Mouse (Mus musculus) hindbrain, postnatal 0 days (tissue): ENCODE data around the gene Atxn7. TPM values are rescaled to one million over a fixed set of nuclear protein-coding genes. Genes with fewer than 3 reads are reported as not detected.

Experiments used
- ATAC-seq: fragments of 200-750 bp; cut with Nextera tagmentation; 2 replicates; pipeline ENCODE4 v1.8.0; 2017; ENCODE audit warnings: mild to moderate bottlenecking, moderate TSS enrichment, moderate library complexity
- DNase-seq: peaks from one replicate; pipeline ENCODE4 v3.0.0-alpha.2; 2015; ENCODE audit warnings: low spot score
- H3K27ac ChIP-seq: fragments of 300-500 bp; sonication (generic); 2 replicates; pipeline ENCODE4 v1.5.1; 2014; ENCODE audit warnings: mild to moderate bottlenecking
- H3K27me3 ChIP-seq: fragments of 300-500 bp; sonication (generic); 2 replicates; pipeline ENCODE4 v1.6.1; 2014; ENCODE audit warnings: low read length, mixed read lengths; ENCODE audit not compliant: insufficient read depth
- H3K36me3 ChIP-seq: fragments of 300-500 bp; sonication (generic); 2 replicates; pipeline ENCODE4 v1.6.1; 2014; ENCODE audit warnings: low read length, mixed read lengths; ENCODE audit not compliant: insufficient read depth
- H3K4me1 ChIP-seq: fragments of 300-500 bp; sonication (generic); 2 replicates; pipeline ENCODE4 v1.6.1; 2014; ENCODE audit warnings: antibody characterized with exemption, low read length, mixed read lengths; ENCODE audit not compliant: insufficient read depth
- H3K4me2 ChIP-seq: fragments of 300-500 bp; sonication (generic); 2 replicates; pipeline ENCODE4 v1.6.1; 2014; ENCODE audit warnings: low read depth, mild to moderate bottlenecking, low read length, moderate library complexity, mixed read lengths
- H3K4me3 ChIP-seq: fragments of 300-500 bp; sonication (generic); 2 replicates; pipeline ENCODE4 v1.5.1; 2014; ENCODE audit warnings: low read length
- H3K9ac ChIP-seq: fragments of 300-500 bp; sonication (generic); replicated peaks from 2 replicates; pipeline ENCODE4 v1.6.1; 2014; ENCODE audit warnings: mild to moderate bottlenecking, low read length, moderate library complexity, mixed read lengths
- H3K9me3 ChIP-seq: fragments of 300-500 bp; sonication (generic); 2 replicates; pipeline ENCODE4 v1.6.1; 2016; ENCODE audit warnings: low read length, mixed read lengths
- CTCF ChIP-seq: IDR thresholded peaks from 2 replicates; pipeline ENCODE4 v1.5.1; 2016; ENCODE audit warnings: antibody characterized with exemption, control low read depth, low read depth
- WGBS: fragments of 180-500 bp; shearing (Covaris S2); extraction: QIAGEN DNeasy Blood & Tissue Kit; methylation state at CpG from one replicate; pipeline ENCODE4 v1.1.7; 2014; 5-methylcytosine and 5-hydroxymethylcytosine counted together
- polyA plus RNA-seq: library from polyadenylated mRNA; unstranded; fragments of >200 nt; fragmentation: Nextera tagmentation; extraction: Ambion mirVana; gene quantifications from 2 replicates; pipeline ENCODE4 v1.2.1, GENCODE M21; 2015
- total RNA-seq: library from RNA; depleted of rRNA; stranded (reverse); fragments of >200 nt; gene quantifications from 2 replicates; pipeline ENCODE4 v1.2.3, GENCODE M21; 2014

The Atxn7 gene
- total and polyA plus RNA-seq, 2 experiments from 2014 or later = 2.9 to 11.7 TPM

DNA sequence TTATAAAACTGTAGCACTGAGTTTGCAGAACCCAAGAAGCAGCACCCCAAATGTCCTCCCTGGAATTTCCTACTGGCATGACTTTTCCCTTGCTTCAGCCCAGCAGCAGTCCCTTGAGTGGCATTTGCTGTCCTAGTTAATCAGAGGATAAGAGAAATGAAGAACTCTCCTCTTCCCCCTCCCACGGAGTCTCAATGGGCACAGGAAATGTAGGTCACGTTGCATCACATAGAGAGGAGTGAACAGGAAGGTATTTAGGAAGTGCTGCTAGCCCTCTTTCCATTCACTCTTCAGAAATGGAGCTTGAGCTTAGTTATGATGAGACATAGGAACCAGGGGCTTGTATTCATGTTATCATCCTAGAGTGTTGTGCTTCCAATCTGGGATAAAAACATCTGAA, 20.0 kb downstream of the Atxn7 start:
- 50% methylated on average over 2 of the region's 2 CpGs for WGBS
- DNase-seq = peak; percentile 20

GRCm38 (mm10) chr14:13982174-13982573, 20.9 kb downstream of the Atxn7 start:
- TF ChIP-seq CTCF = peak; percentile 36
- Histone ChIP-seq H3K4me2 (no peak overlapping the region), H3K4me1 (no peaks in the 10 kb centered on the region), H3K9me3 (no peaks in the 10 kb centered on the region), H3K27ac (no peak overlapping the region), H3K27me3 (no peaks in the 10 kb centered on the region), H3K36me3 (no peaks in the 10 kb centered on the region), H3K4me3 (no peak overlapping the region), H3K9ac (no peak overlapping the region)
- no peak for ATAC-seq
- peak; percentile 7 for DNase-seq
- 57% methylated on average over 2 of the region's 2 CpGs for WGBS

More for the DNA sequence above, 20.0 kb downstream of the Atxn7 start:
- TF ChIP-seq CTCF = no peak
- Histone ChIP-seq H3K9ac (no peak overlapping the region), H3K4me3 (no peak overlapping the region), H3K36me3 (no peaks in the 10 kb centered on the region), H3K27ac (no peak overlapping the region), H3K4me1 (no peaks in the 10 kb centered on the region), H3K9me3 (no peaks in the 10 kb centered on the region), H3K27me3 (no peaks in the 10 kb centered on the region), H3K4me2 (no peak overlapping the region)
- ATAC-seq = peak; percentile 56; the same call in 1 of the 2 replicates

DNA sequence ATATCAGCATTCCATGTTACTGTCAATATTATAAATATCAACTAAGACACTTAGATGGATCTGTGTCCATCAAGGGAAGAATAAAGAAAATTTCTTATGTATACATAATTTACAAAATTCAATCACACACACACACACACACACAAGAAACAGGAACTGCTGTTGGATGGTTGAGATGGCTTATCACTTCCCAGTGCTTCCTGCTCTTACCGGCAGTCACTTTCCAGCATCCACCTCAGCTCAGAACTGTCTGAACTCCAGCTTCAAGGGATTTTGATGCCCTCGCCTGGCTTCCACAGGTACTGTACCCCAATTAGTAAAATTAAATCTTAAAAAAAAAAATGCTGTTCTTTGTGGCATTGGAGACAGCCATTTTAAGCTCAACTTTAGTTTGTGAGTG, 27.2 kb downstream of the Atxn7 start:
- Histone ChIP-seq H3K36me3 (no peaks in the 10 kb centered on the region), H3K4me2 (no peak overlapping the region), H3K27me3 (no peaks in the 10 kb centered on the region), H3K27ac (no peak overlapping the region), H3K9me3 (no peaks in the 10 kb centered on the region), H3K4me1 (no peaks in the 10 kb centered on the region), H3K4me3 (no peak overlapping the region), H3K9ac (no peak overlapping the region)
- WGBS = 65% methylated on average over 2 of the region's 2 CpGs
- DNase-seq (peak; percentile 21), ATAC-seq (peak; percentile 66; the same call in 1 of the 2 replicates)
- TF ChIP-seq CTCF = peak; percentile 30

GRCm38 (mm10) chr14:13990741-13991140, 29.5 kb downstream of the Atxn7 start:
- TF ChIP-seq CTCF = no peak
- DNase-seq (no peak), ATAC-seq (no peak)
- Histone ChIP-seq H3K4me3 (no peak overlapping the region), H3K36me3 (no peaks in the 10 kb centered on the region), H3K4me2 (no peak overlapping the region), H3K27me3 (no peaks in the 10 kb centered on the region), H3K27ac (no peak overlapping the region), H3K9me3 (no peaks in the 10 kb centered on the region), H3K9ac (no peak overlapping the region), H3K4me1 (no peaks in the 10 kb centered on the region)
- 90% methylated on average over 3 of the region's 3 CpGs for WGBS

- TF ChIP-seq CTCF = peak; percentile 40
- H3K9ac ChIP-seq = no peak overlapping the region
Measured at GRCm38 (mm10) chr14:13995206-13996097, 34.2 kb downstream of the Atxn7 start.

GRCm38 (mm10) chr14:14002771-14003170, 41.5 kb downstream of the Atxn7 start:
- 96% methylated on average over 7 of the region's 7 CpGs for WGBS

More at GRCm38 (mm10) chr14:13995206-13996097, 34.2 kb downstream of the Atxn7 start:
- Histone ChIP-seq H3K4me3 (no peak overlapping the region), H3K27ac (no peak overlapping the region), H3K9me3 (no peaks in the 10 kb centered on the region), H3K36me3 (no peaks in the 10 kb centered on the region), H3K4me1 (no peaks in the 10 kb centered on the region), H3K4me2 (no peak overlapping the region), H3K27me3 (no peaks in the 10 kb centered on the region)
- DNase-seq (peak; percentile 18), ATAC-seq (0 out of 2 replicates have a peak, but pooled peaks have one; percentile 43)
- WGBS = 70% methylated on average over 9 of the region's 9 CpGs

GRCm38 (mm10) chr14:14009712-14010111, 48.5 kb downstream of the Atxn7 start:
- ATAC-seq (no peak), DNase-seq (no peak)
- Histone ChIP-seq H3K27me3 (no peaks in the 10 kb centered on the region), H3K9ac (no peak overlapping the region), H3K4me3 (no peak overlapping the region), H3K27ac (no peak overlapping the region), H3K9me3 (no peaks in the 10 kb centered on the region), H3K36me3 (no peaks in the 10 kb centered on the region), H3K4me1 (no peaks in the 10 kb centered on the region; the same call in 1 of the 2 replicates), H3K4me2 (no peak overlapping the region)
- TF ChIP-seq CTCF = no peak
- WGBS = 82% methylated on average over 6 of the region's 6 CpGs

More at GRCm38 (mm10) chr14:14002771-14003170, 41.5 kb downstream of the Atxn7 start:
- no peak overlapping the region for H3K4me2 ChIP-seq
- no peaks in the 10 kb centered on the region for H3K4me1 ChIP-seq
- DNase-seq (no peak), ATAC-seq (no peak)
- no peaks in the 10 kb centered on the region for H3K36me3 ChIP-seq
- H3K9me3 ChIP-seq = no peaks in the 10 kb centered on the region
- no peak overlapping the region for H3K9ac ChIP-seq
- no peak overlapping the region for H3K27ac ChIP-seq
- no peaks in the 10 kb centered on the region for H3K27me3 ChIP-seq
- H3K4me3 ChIP-seq = no peak overlapping the region
- TF ChIP-seq CTCF = no peak
